Mouse (Mus musculus) intestine, embryonic 15.5 days (tissue): ENCODE data around the gene Sema6d. TPM values are rescaled to one million over a fixed set of nuclear protein-coding genes. Genes with fewer than 3 reads are reported as not detected.
A peak's percentile ranks its signal among the peaks of the same experiment; 100 is the strongest.

Source experiments
- ATAC-seq: fragments of 200-750 bp; cut with Nextera tagmentation; 2 replicates; pipeline ENCODE4 v1.8.0; 2017; ENCODE audit warnings: moderate TSS enrichment, moderate library complexity
- H3K27ac ChIP-seq: fragments of 300-500 bp; sonication (generic); 2 replicates; pipeline ENCODE4 v1.5.1; 2015; ENCODE audit warnings: mild to moderate bottlenecking, inconsistent platforms
- H3K27me3 ChIP-seq: fragments of 300-500 bp; sonication (generic); replicated peaks from 2 replicates; pipeline ENCODE4 v1.6.1; 2015; ENCODE audit warnings: inconsistent platforms
- H3K36me3 ChIP-seq: fragments of 300-500 bp; sonication (generic); 2 replicates; pipeline ENCODE4 v1.6.1; 2015; ENCODE audit warnings: inconsistent platforms
- H3K4me1 ChIP-seq: fragments of 300-500 bp; sonication (generic); replicated peaks from 2 replicates; pipeline ENCODE4 v1.6.1; 2015; ENCODE audit warnings: inconsistent platforms
- H3K4me2 ChIP-seq: fragments of 300-500 bp; sonication (generic); replicated peaks from 2 replicates; pipeline ENCODE4 v1.6.1; 2015; ENCODE audit warnings: mild to moderate bottlenecking, inconsistent platforms
- H3K4me3 ChIP-seq: fragments of 300-500 bp; sonication (generic); replicated peaks from 2 replicates; pipeline ENCODE4 v1.5.1; 2015; ENCODE audit warnings: inconsistent platforms
- H3K9ac ChIP-seq: fragments of 300-500 bp; sonication (generic); 2 replicates; pipeline ENCODE4 v1.6.1; 2015; ENCODE audit warnings: inconsistent platforms
- H3K9me3 ChIP-seq: fragments of 300-500 bp; sonication (generic); 2 replicates; pipeline ENCODE4 v1.6.1; 2016; ENCODE audit warnings: inconsistent platforms
- WGBS: fragments of 180-500 bp; shearing (Covaris S2); methylation state at CpG from one replicate; pipeline ENCODE4 v1.1.7; 2015; 5-methylcytosine and 5-hydroxymethylcytosine counted together
- polyA plus RNA-seq: library from polyadenylated mRNA; unstranded; fragments of >200 nt; fragmentation: Nextera tagmentation; extraction: Ambion mirVana; gene quantifications from 2 replicates; pipeline ENCODE4 v1.2.1, GENCODE M21; 2015

Gene Sema6d
- polyA plus RNA-seq, 1 experiment from 2014 or later = 11.9 TPM

DNA sequence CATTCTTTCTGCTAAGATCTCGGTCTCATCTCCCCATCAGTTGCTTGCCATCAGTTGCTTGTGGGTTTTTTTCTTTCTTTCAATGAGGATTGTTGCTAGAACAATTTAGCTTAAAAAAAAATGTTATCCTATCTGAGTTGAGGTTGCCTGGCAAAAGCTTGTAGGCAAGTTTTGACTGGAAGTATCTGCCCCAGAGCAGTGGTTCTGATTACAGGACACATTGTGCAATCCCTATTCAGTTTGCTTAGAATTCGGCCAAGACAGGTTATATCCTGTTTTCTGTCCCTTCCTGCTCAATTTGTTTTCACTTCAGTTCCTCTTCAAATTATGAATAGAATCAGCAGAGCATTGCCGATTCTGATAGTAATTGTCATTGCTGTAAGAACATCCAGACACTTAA lies 552.4 kb downstream of the Sema6d start:
- Histone ChIP-seq H3K4me3 (no peak overlapping the region), H3K36me3 (no peaks in the 10 kb centered on the region), H3K27me3 (no peaks in the 10 kb centered on the region), H3K9ac (no peak overlapping the region), H3K4me2 (no peak overlapping the region), H3K4me1 (peaks cover 5% of the 10 kb centered on the region; the same call in 1 of the 2 replicates), H3K9me3 (no peaks in the 10 kb centered on the region), H3K27ac (no peak overlapping the region)
- 59% methylated on average over 3 of the region's 3 CpGs for WGBS
- ATAC-seq = no peak

DNA sequence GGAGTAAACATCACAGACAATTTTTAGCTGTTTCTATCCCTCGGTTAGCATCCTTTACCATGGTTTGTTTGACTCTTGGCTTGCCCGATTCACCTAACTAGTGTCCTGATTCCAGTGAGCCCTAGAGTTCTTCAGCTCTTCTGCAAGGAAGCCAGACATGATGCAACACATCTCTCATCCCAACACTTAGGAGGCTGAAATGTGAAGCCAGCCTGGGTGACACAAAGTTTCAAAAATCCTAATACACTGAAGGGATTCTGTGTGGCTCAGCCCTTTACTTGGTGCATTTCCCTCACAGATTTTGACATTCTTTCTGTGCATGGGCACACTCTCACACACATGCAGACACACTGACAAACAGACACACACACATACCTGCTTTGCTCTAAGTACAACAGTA lies 560.8 kb downstream of the Sema6d start:
- Histone ChIP-seq H3K27me3 (no peaks in the 10 kb centered on the region), H3K4me1 (no peaks in the 10 kb centered on the region), H3K36me3 (peaks cover 4% of the 10 kb centered on the region; the same call in 1 of the 2 replicates), H3K9ac (no peak overlapping the region), H3K4me2 (no peak overlapping the region), H3K4me3 (no peak overlapping the region), H3K9me3 (no peaks in the 10 kb centered on the region), H3K27ac (no peak overlapping the region)
- 92% methylated on average over 2 of the region's 2 CpGs for WGBS
- no peak for ATAC-seq

DNA sequence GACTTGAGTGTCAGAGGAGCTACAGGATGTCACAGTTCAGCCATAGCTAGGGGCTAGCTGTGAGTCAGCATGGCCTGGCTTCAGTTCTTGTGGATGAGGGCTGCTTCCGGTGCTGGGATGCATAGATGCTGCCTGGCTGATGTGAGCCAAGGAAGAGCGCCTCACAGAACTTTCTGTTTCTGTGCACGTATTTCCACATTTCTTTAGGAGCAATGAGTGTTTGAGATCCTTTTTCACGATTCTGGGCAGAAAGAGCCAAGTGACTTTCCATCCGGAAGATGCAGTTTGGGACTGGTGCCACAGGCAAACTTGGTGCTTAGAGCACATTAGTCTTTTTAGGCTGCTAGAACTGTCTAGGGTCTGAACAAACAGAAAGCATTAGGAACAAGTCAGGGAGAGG lies 561.4 kb downstream of the Sema6d start:
- H3K4me3 ChIP-seq = no peak overlapping the region
- peak overlapping the region; percentile 36; the same call in 1 of the 2 replicates for H3K27ac ChIP-seq
- H3K9ac ChIP-seq = no peak overlapping the region
- no peak overlapping the region for H3K4me2 ChIP-seq
- no peaks in the 10 kb centered on the region for H3K9me3 ChIP-seq
- peaks cover 10% of the 10 kb centered on the region for H3K36me3 ChIP-seq
- no peaks in the 10 kb centered on the region for H3K27me3 ChIP-seq
- ATAC-seq = no peak
- WGBS = 74% methylated on average over 5 of the region's 5 CpGs
- no peaks in the 10 kb centered on the region for H3K4me1 ChIP-seq

DNA sequence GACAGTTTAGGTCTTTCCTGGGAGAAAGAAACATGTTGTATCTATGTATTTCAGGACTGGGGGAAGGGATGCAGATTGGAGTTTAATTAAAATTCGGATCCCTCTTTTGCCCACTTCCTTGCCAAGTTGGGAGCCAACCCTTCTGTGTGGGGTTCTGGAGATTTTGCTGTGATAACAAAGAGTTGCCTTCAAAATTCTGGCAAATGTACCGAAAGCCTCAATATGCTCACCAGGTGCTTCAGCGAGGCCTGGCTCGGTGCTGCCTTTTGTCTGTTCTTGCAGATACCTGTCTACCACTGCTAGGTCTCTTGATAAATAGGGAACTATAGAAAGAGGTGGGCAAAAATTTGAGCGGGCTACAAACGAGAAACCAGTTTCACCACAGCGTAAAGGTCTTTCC lies 563.4 kb downstream of the Sema6d start:
- 94% methylated on average over 7 of the region's 7 CpGs for WGBS
- Histone ChIP-seq H3K27ac (no peak overlapping the region), H3K9ac (no peak overlapping the region), H3K4me3 (no peak overlapping the region), H3K4me1 (no peaks in the 10 kb centered on the region), H3K27me3 (no peaks in the 10 kb centered on the region), H3K4me2 (no peak overlapping the region), H3K9me3 (no peaks in the 10 kb centered on the region), H3K36me3 (peaks cover 20% of the 10 kb centered on the region)
- no peak for ATAC-seq

DNA sequence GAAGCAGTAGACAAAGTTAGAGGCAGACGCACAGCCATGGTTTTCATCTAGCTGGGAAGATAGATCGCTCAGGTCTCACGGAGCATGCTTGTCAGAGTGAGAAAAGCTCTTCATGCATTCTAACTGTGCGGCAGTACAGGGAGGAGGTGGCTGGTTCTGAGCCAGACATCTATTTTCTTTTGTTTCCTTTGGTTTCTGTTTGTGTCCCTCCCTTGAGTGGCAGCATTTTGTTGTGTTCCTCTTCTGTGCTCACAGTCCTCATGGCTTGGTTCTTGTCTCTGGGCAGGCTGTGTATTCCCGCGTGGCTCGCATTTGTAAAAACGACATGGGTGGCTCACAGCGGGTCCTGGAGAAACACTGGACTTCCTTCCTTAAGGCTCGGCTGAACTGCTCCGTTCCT lies 567.6 kb downstream of the Sema6d start:
- no peaks in the 10 kb centered on the region for H3K4me1 ChIP-seq
- ATAC-seq = no peak
- no peaks in the 10 kb centered on the region for H3K27me3 ChIP-seq
- no peaks in the 10 kb centered on the region for H3K9me3 ChIP-seq
- H3K36me3 ChIP-seq = peaks cover 20% of the 10 kb centered on the region
- H3K9ac ChIP-seq = no peak overlapping the region
- whole genome bisulfite sequencing = 91% methylated on average over 11 of the region's 11 CpGs
- no peak overlapping the region for H3K4me3 ChIP-seq
- H3K27ac ChIP-seq = no peak overlapping the region
- no peak overlapping the region for H3K4me2 ChIP-seq

DNA sequence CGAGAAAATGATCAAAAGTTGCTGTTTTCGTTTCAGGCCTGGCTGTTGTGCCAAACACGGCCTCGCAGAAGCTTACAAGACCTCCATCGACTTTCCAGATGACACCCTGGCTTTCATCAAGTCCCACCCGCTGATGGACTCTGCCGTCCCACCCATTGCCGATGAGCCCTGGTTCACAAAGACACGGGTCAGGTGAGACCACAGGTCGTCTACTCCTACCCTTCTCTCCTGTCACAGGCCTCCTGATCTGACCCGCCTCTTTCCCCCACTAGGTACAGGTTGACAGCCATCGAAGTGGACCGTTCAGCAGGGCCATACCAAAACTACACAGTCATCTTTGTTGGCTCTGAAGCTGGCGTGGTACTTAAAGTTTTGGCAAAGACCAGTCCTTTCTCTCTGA lies 568.6 kb downstream of the Sema6d start:
- no peak overlapping the region for H3K4me3 ChIP-seq
- WGBS = 91% methylated on average over 14 of the region's 14 CpGs
- no peak for ATAC-seq
- H3K36me3 ChIP-seq = peaks cover 20% of the 10 kb centered on the region
- no peak overlapping the region for H3K9ac ChIP-seq
- H3K27me3 ChIP-seq = no peaks in the 10 kb centered on the region
- no peaks in the 10 kb centered on the region for H3K9me3 ChIP-seq
- H3K27ac ChIP-seq = no peak overlapping the region
- H3K4me1 ChIP-seq = no peaks in the 10 kb centered on the region
- H3K4me2 ChIP-seq = no peak overlapping the region

DNA sequence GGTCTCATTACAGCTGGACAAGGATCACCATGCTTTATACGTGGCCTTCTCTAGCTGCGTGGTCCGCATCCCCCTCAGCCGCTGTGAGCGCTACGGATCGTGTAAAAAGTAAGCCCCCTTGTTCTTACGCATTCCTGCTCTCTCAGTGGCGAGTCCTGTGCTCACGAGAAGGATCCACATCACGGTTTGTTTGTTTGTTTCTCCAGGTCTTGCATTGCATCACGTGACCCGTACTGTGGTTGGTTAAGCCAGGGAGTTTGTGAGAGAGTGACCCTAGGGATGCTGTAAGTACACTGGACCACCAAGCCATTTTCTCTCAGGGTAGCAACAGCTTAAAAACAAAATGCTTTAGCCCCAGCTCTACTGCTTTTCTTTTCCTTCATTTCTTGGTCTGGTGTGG lies 569.8 kb downstream of the Sema6d start:
- no peak for ATAC-seq
- no peak overlapping the region for H3K9ac ChIP-seq
- H3K27ac ChIP-seq = no peak overlapping the region
- H3K4me3 ChIP-seq = no peak overlapping the region
- 92% methylated on average over 13 of the region's 13 CpGs for WGBS
- no peaks in the 10 kb centered on the region for H3K27me3 ChIP-seq
- no peak overlapping the region for H3K4me2 ChIP-seq
- no peaks in the 10 kb centered on the region for H3K4me1 ChIP-seq
- no peaks in the 10 kb centered on the region for H3K9me3 ChIP-seq
- peaks cover 23% of the 10 kb centered on the region for H3K36me3 ChIP-seq

DNA sequence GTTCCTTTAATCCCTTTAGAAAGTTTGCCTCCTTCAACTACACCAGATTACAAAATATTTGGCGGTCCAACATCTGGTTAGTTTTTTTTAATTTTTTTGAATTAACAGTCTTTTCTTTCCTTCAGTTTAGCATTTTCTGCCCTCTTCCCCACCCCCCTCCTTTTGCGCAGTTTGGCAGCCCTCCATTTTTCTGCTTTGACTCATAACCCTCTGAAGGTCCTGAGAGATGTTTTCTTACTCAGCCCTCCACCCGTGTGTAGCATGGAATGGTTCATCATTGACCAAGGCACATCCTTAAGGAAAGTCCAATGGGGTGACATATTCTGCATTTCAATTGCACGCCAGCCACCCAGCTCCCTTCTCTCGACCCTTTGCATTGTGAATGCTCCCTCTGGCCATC lies 570.9 kb downstream of the Sema6d start:
- 74% methylated on average over 5 of the region's 5 CpGs for WGBS
- Histone ChIP-seq H3K4me1 (no peaks in the 10 kb centered on the region), H3K9me3 (no peaks in the 10 kb centered on the region), H3K36me3 (peaks cover 29% of the 10 kb centered on the region), H3K27ac (no peak overlapping the region), H3K27me3 (no peaks in the 10 kb centered on the region), H3K4me2 (no peak overlapping the region), H3K9ac (no peak overlapping the region), H3K4me3 (no peak overlapping the region)
- no peak for ATAC-seq

DNA sequence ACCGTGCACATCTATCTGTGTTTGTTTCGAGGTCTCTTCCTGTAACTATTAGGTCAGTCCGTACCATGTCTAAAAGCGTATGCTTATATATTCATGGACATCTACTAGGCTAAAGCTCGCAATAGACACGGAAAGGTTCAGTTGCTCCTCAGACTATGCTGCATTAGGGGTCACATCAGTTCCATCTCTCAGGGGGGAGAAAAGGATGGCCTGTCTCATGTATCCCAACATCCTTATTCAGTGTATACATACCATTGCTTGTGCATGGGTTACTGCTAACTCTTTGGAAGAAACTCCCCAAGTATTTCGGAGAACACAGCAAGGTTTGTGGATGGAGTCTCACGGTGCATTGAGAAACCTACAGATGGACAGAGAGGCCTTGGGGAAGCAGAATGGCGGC lies 571.5 kb downstream of the Sema6d start:
- H3K36me3 ChIP-seq = peaks cover 24% of the 10 kb centered on the region
- H3K27me3 ChIP-seq = no peaks in the 10 kb centered on the region
- no peak overlapping the region for H3K9ac ChIP-seq
- H3K4me3 ChIP-seq = no peak overlapping the region
- H3K4me2 ChIP-seq = no peak overlapping the region
- 94% methylated on average over 9 of the region's 9 CpGs for whole genome bisulfite sequencing
- no peak for ATAC-seq
- no peaks in the 10 kb centered on the region for H3K9me3 ChIP-seq
- H3K27ac ChIP-seq = no peak overlapping the region
- no peaks in the 10 kb centered on the region for H3K4me1 ChIP-seq

DNA sequence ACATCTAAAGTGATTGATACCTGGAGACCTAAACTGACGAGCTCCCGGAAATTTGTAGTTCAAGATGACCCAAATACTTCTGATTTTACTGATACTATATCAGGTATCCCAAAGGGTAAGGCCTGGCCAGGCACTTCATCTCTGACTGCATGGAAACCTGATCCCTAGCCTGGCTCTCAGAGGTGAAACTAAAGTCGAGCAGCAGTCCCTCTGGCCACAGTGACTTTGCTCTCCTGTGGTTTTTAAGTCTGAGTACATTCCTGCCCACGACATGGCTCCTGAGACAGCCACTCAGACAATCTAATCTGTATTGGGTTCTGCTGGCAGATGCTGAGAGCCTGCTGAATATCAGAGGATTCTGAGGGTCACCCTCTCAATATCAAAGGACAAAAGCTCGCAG lies 572.5 kb downstream of the Sema6d start:
- no peak overlapping the region for H3K9ac ChIP-seq
- H3K4me2 ChIP-seq = no peak overlapping the region
- no peaks in the 10 kb centered on the region for H3K27me3 ChIP-seq
- 55% methylated on average over 5 of the region's 5 CpGs for WGBS
- no peaks in the 10 kb centered on the region for H3K9me3 ChIP-seq
- H3K4me3 ChIP-seq = no peak overlapping the region
- H3K36me3 ChIP-seq = peaks cover 20% of the 10 kb centered on the region
- no peaks in the 10 kb centered on the region for H3K4me1 ChIP-seq
- ATAC-seq = no peak
- H3K27ac ChIP-seq = no peak overlapping the region

DNA sequence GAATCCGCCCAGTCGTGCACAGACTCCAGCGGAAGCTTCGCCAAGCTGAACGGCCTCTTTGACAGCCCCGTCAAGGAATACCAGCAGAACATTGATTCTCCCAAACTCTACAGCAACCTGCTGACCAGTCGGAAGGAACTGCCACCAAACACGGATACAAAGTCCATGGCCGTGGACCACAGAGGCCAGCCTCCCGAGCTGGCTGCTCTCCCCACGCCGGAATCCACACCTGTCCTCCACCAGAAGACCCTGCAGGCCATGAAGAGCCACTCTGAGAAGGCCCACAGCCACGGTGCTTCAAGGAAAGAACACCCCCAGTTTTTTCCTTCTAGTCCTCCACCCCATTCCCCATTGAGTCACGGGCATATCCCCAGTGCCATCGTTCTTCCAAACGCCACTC lies 574.4 kb downstream of the Sema6d start:
- no peak overlapping the region for H3K9ac ChIP-seq
- H3K4me3 ChIP-seq = no peak overlapping the region
- no peaks in the 10 kb centered on the region for H3K4me1 ChIP-seq
- no peaks in the 10 kb centered on the region for H3K9me3 ChIP-seq
- H3K27me3 ChIP-seq = no peaks in the 10 kb centered on the region
- H3K4me2 ChIP-seq = no peak overlapping the region
- H3K27ac ChIP-seq = no peak overlapping the region
- ATAC-seq = no peak
- H3K36me3 ChIP-seq = peaks cover 14% of the 10 kb centered on the region
- WGBS = 96% methylated on average over 16 of the region's 16 CpGs

DNA sequence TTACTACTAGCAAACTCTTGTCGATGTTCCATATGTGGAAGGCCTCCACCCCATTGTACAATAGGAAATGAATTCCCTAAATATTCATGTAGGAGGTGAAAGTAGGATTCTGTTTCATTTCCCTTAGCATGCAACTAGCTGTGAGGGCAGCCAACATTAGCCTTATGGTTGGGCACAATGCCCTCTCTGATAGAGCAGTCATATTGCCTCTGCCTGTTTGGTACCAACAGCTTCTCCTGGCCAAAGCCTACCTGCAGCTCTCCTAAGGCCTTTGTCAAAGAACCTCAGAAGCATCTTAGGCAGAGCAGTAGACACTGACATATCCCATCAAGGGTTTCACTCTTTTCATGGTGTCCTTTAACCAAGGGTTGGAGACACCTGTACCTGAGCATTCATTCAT lies 578.7 kb downstream of the Sema6d start:
- Histone ChIP-seq H3K36me3 (peaks cover 14% of the 10 kb centered on the region), H3K9me3 (no peaks in the 10 kb centered on the region), H3K27me3 (no peaks in the 10 kb centered on the region), H3K4me3 (no peak overlapping the region), H3K9ac (no peak overlapping the region), H3K4me2 (no peak overlapping the region), H3K4me1 (no peaks in the 10 kb centered on the region), H3K27ac (no peak overlapping the region)
- 97% methylated on average over 1 of the region's 1 CpGs for WGBS
- no peak for ATAC-seq

DNA sequence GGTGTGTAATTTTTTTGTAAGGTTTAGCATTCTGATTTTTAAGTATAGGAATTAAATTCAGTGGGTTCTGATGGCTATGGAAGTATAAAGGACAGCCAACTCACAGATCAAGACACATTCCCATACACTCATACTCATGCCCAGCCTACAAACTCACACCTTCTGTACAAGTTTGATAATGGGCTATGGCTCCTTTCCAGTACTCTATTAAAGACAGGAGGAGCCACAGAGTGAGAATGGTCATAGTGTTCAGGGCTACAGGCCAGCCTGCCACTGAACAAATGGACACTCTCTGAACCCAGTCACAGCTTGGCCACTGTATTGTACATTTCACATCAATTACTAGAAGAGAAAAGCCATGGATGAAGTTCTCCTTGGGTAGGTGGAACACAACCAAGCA lies 583.3 kb downstream of the Sema6d start:
- Histone ChIP-seq H3K4me2 (no peak overlapping the region), H3K9ac (no peak overlapping the region), H3K36me3 (no peaks in the 10 kb centered on the region), H3K27ac (no peak overlapping the region), H3K4me3 (no peak overlapping the region), H3K9me3 (no peaks in the 10 kb centered on the region), H3K27me3 (no peaks in the 10 kb centered on the region), H3K4me1 (no peaks in the 10 kb centered on the region)
- no peak for ATAC-seq

DNA sequence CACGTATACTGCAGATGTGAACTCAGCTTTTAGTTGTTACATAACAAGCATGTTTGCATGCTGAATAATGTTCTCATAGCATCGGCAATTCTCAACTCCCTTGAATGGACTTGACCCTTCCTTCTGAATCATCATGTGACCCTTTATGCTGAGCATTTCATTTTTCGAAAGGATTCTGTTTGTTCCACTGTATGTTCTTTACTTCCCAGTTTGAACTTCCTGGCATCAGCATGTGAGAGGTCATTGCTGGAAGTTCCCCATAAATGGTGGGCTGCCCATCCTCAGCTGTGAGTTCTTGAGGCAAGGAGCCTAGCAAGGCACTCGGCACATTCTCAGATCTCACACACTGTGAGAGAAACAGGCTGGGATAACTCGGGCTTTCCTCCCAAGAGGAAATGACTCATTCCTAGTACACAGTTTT lies 594.7 kb downstream of the Sema6d start:
- ATAC-seq = no peak
- Histone ChIP-seq H3K4me2 (no peak overlapping the region), H3K27ac (no peak overlapping the region)

More for the DNA sequence above, 594.7 kb downstream of the Sema6d start:
- no peaks in the 10 kb centered on the region for H3K4me1 ChIP-seq
- no peak overlapping the region for H3K9ac ChIP-seq
- no peak overlapping the region for H3K4me3 ChIP-seq
- no peaks in the 10 kb centered on the region for H3K36me3 ChIP-seq
- WGBS = 68% methylated on average over 5 of the region's 5 CpGs
- no peaks in the 10 kb centered on the region for H3K27me3 ChIP-seq
- no peaks in the 10 kb centered on the region for H3K9me3 ChIP-seq
